Mouse (Mus musculus) intestine, embryonic 15.5 days (tissue): ENCODE data around the gene Mical1. TPM values are rescaled to one million over a fixed set of nuclear protein-coding genes. Genes with fewer than 3 reads are reported as not detected.
A peak's percentile ranks its signal among the peaks of the same experiment; 100 is the strongest.

Experiments
- ATAC-seq: fragments of 200-750 bp; cut with Nextera tagmentation; 2 replicates; pipeline ENCODE4 v1.8.0; 2017; ENCODE audit warnings: moderate TSS enrichment, moderate library complexity
- H3K27ac ChIP-seq: fragments of 300-500 bp; sonication (generic); 2 replicates; pipeline ENCODE4 v1.5.1; 2015; ENCODE audit warnings: mild to moderate bottlenecking, inconsistent platforms
- H3K27me3 ChIP-seq: fragments of 300-500 bp; sonication (generic); replicated peaks from 2 replicates; pipeline ENCODE4 v1.6.1; 2015; ENCODE audit warnings: inconsistent platforms
- H3K36me3 ChIP-seq: fragments of 300-500 bp; sonication (generic); 2 replicates; pipeline ENCODE4 v1.6.1; 2015; ENCODE audit warnings: inconsistent platforms
- H3K4me1 ChIP-seq: fragments of 300-500 bp; sonication (generic); replicated peaks from 2 replicates; pipeline ENCODE4 v1.6.1; 2015; ENCODE audit warnings: inconsistent platforms
- H3K4me2 ChIP-seq: fragments of 300-500 bp; sonication (generic); replicated peaks from 2 replicates; pipeline ENCODE4 v1.6.1; 2015; ENCODE audit warnings: mild to moderate bottlenecking, inconsistent platforms
- H3K4me3 ChIP-seq: fragments of 300-500 bp; sonication (generic); replicated peaks from 2 replicates; pipeline ENCODE4 v1.5.1; 2015; ENCODE audit warnings: inconsistent platforms
- H3K9ac ChIP-seq: fragments of 300-500 bp; sonication (generic); 2 replicates; pipeline ENCODE4 v1.6.1; 2015; ENCODE audit warnings: inconsistent platforms
- H3K9me3 ChIP-seq: fragments of 300-500 bp; sonication (generic); 2 replicates; pipeline ENCODE4 v1.6.1; 2016; ENCODE audit warnings: inconsistent platforms
- WGBS: fragments of 180-500 bp; shearing (Covaris S2); methylation state at CpG from one replicate; pipeline ENCODE4 v1.1.7; 2015; 5-methylcytosine and 5-hydroxymethylcytosine counted together
- polyA plus RNA-seq: library from polyadenylated mRNA; unstranded; fragments of >200 nt; fragmentation: Nextera tagmentation; extraction: Ambion mirVana; gene quantifications from 2 replicates; pipeline ENCODE4 v1.2.1, GENCODE M21; 2015

The Mical1 gene
- polyA plus RNA-seq, 1 experiment from 2014 or later: 26.6 TPM

- H3K4me1 ChIP-seq: no peaks in the 10 kb centered on the region
These were observed 14.9 kb upstream of the Mical1 start for GRCm38 (mm10) chr10:41461057-41461722.

GRCm38 (mm10) chr10:41464401-41464955 is 11.6 kb upstream of the Mical1 start:
- Histone ChIP-seq H3K9me3 (no peaks in the 10 kb centered on the region), H3K4me3 (no peak overlapping the region), H3K4me2 (no peak overlapping the region), H3K36me3 (peaks cover 18% of the 10 kb centered on the region), H3K27me3 (no peaks in the 10 kb centered on the region), H3K9ac (no peak overlapping the region), H3K4me1 (no peaks in the 10 kb centered on the region), H3K27ac (no peak overlapping the region)
- WGBS: 60% methylated on average over 15 of the region's 15 CpGs
- ATAC-seq: no peak

More at GRCm38 (mm10) chr10:41461057-41461722, 14.9 kb upstream of the Mical1 start:
- no peaks in the 10 kb centered on the region for H3K27me3 ChIP-seq
- no peak overlapping the region for H3K4me3 ChIP-seq
- H3K9ac ChIP-seq: no peak overlapping the region
- peaks cover 19% of the 10 kb centered on the region for H3K36me3 ChIP-seq
- no peaks in the 10 kb centered on the region for H3K9me3 ChIP-seq
- no peak overlapping the region for H3K27ac ChIP-seq
- no peak for ATAC-seq
- no peak overlapping the region for H3K4me2 ChIP-seq
- WGBS: 90% methylated on average over 3 of the region's 3 CpGs

- H3K36me3 ChIP-seq: peaks cover 10% of the 10 kb centered on the region
- no peaks in the 10 kb centered on the region for H3K27me3 ChIP-seq
- no peak for ATAC-seq
- no peaks in the 10 kb centered on the region for H3K4me1 ChIP-seq
- H3K27ac ChIP-seq: no peak overlapping the region
- no peak overlapping the region for H3K4me2 ChIP-seq
- H3K9ac ChIP-seq: no peak overlapping the region
- no peak overlapping the region for H3K4me3 ChIP-seq
- no peaks in the 10 kb centered on the region for H3K9me3 ChIP-seq
- WGBS: 57% methylated on average over 6 of the region's 6 CpGs
These were observed 8.8 kb upstream of the Mical1 start for GRCm38 (mm10) chr10:41467325-41467724.

- no peaks in the 10 kb centered on the region for H3K9me3 ChIP-seq
- H3K27me3 ChIP-seq: no peaks in the 10 kb centered on the region
- 80% methylated on average over 3 of the region's 3 CpGs for WGBS
- H3K9ac ChIP-seq: no peak overlapping the region
- H3K4me3 ChIP-seq: no peak overlapping the region
- ATAC-seq: peak; percentile 35
- no peak overlapping the region for H3K4me2 ChIP-seq
- no peak overlapping the region for H3K27ac ChIP-seq
- H3K36me3 ChIP-seq: no peaks in the 10 kb centered on the region
- H3K4me1 ChIP-seq: peaks cover 8% of the 10 kb centered on the region
These were observed 5.4 kb upstream of the Mical1 start for GRCm38 (mm10) chr10:41470693-41471092.

GRCm38 (mm10) chr10:41472534-41472933 is 3.6 kb upstream of the Mical1 start:
- Histone ChIP-seq H3K4me1 (peaks cover 19% of the 10 kb centered on the region), H3K9ac (no peak overlapping the region), H3K9me3 (no peaks in the 10 kb centered on the region), H3K4me3 (no peak overlapping the region), H3K27me3 (no peaks in the 10 kb centered on the region), H3K36me3 (no peaks in the 10 kb centered on the region), H3K27ac (no peak overlapping the region), H3K4me2 (no peak overlapping the region)
- ATAC-seq: no peak

GRCm38 (mm10) chr10:41472962-41473481 is 3.1 kb upstream of the Mical1 start:
- no peaks in the 10 kb centered on the region for H3K9me3 ChIP-seq
- no peak overlapping the region for H3K4me2 ChIP-seq
- H3K36me3 ChIP-seq: no peaks in the 10 kb centered on the region
- H3K27me3 ChIP-seq: no peaks in the 10 kb centered on the region
- H3K4me3 ChIP-seq: no peak overlapping the region
- ATAC-seq: no peak
- H3K9ac ChIP-seq: no peak overlapping the region
- peaks cover 22% of the 10 kb centered on the region for H3K4me1 ChIP-seq
- WGBS: 68% methylated on average over 5 of the region's 5 CpGs
- no peak overlapping the region for H3K27ac ChIP-seq

GRCm38 (mm10) chr10:41473782-41474468 is 2.2 kb upstream of the Mical1 start:
- H3K4me1 ChIP-seq: peaks cover 23% of the 10 kb centered on the region
- H3K4me2 ChIP-seq: no peak overlapping the region
- no peaks in the 10 kb centered on the region for H3K9me3 ChIP-seq
- WGBS: 67% methylated on average over 6 of the region's 6 CpGs
- no peak for ATAC-seq
- H3K27me3 ChIP-seq: no peaks in the 10 kb centered on the region
- H3K27ac ChIP-seq: peak overlapping the region; percentile 7; the same call in 1 of the 2 replicates
- no peaks in the 10 kb centered on the region for H3K36me3 ChIP-seq
- no peak overlapping the region for H3K4me3 ChIP-seq
- no peak overlapping the region for H3K9ac ChIP-seq

- Histone ChIP-seq H3K4me2 (no peak overlapping the region), H3K4me1 (peaks cover 23% of the 10 kb centered on the region), H3K4me3 (no peak overlapping the region), H3K9me3 (no peaks in the 10 kb centered on the region), H3K27ac (peak overlapping the region; percentile 32), H3K9ac (no peak overlapping the region), H3K36me3 (no peaks in the 10 kb centered on the region), H3K27me3 (no peaks in the 10 kb centered on the region)
- ATAC-seq: no peak
- 41% methylated on average over 1 of the region's 1 CpGs for WGBS
These were observed 1.1 kb upstream of the Mical1 start for GRCm38 (mm10) chr10:41474981-41475391.

- peak overlapping the region; percentile 94 for H3K4me2 ChIP-seq
- ATAC-seq: peak; percentile 3; the same call in 1 of the 2 replicates
- H3K4me3 ChIP-seq: peak overlapping the region; percentile 59
- 5% methylated on average over 9 of the region's 9 CpGs for WGBS
- H3K27me3 ChIP-seq: no peaks in the 10 kb centered on the region
- peaks cover 23% of the 10 kb centered on the region for H3K4me1 ChIP-seq
- no peaks in the 10 kb centered on the region for H3K9me3 ChIP-seq
- H3K27ac ChIP-seq: peak overlapping the region; percentile 80
- peaks cover 1% of the 10 kb centered on the region; the same call in 1 of the 2 replicates for H3K36me3 ChIP-seq
- H3K9ac ChIP-seq: peak overlapping the region; percentile 67
These were observed 834 bp downstream of the Mical1 start for GRCm38 (mm10) chr10:41477018-41477277.

GRCm38 (mm10) chr10:41477278-41478181 is 1.4 kb downstream of the Mical1 start:
- 6% methylated on average over 20 of the region's 20 CpGs for WGBS
- H3K27me3 ChIP-seq: no peaks in the 10 kb centered on the region
- peak overlapping the region; percentile 67 for H3K9ac ChIP-seq
- H3K9me3 ChIP-seq: no peaks in the 10 kb centered on the region
- peak overlapping the region; percentile 94 for H3K4me2 ChIP-seq
- H3K27ac ChIP-seq: peak overlapping the region; percentile 80
- peaks cover 5% of the 10 kb centered on the region; the same call in 1 of the 2 replicates for H3K36me3 ChIP-seq
- H3K4me1 ChIP-seq: peaks cover 23% of the 10 kb centered on the region
- peak; percentile 63 for ATAC-seq
- peak overlapping the region; percentile 59 for H3K4me3 ChIP-seq

- peaks cover 16% of the 10 kb centered on the region for H3K36me3 ChIP-seq
- no peak overlapping the region for H3K4me3 ChIP-seq
These were observed 3.8 kb downstream of the Mical1 start for GRCm38 (mm10) chr10:41479961-41480360.

More at GRCm38 (mm10) chr10:41479961-41480360, 3.8 kb downstream of the Mical1 start:
- WGBS: 78% methylated on average over 3 of the region's 3 CpGs
- no peak overlapping the region for H3K4me2 ChIP-seq
- no peaks in the 10 kb centered on the region for H3K9me3 ChIP-seq
- no peaks in the 10 kb centered on the region for H3K27me3 ChIP-seq
- no peak overlapping the region for H3K27ac ChIP-seq
- no peak for ATAC-seq
- no peak overlapping the region for H3K9ac ChIP-seq
- H3K4me1 ChIP-seq: peaks cover 18% of the 10 kb centered on the region
